In genomic region chrX:141276397-141276796, GRCm38 (mm10) we compare ENCODE assay signal across 14 mouse cellular contexts.
"Had no signal": no experiment of that assay in that cellular context is flagged by ENCODE, and none has a peak within 500 bp of the region (broad histone marks: within the 10 kb centered on the region; RNA-seq: fewer than 3 reads in every experiment).

No protein-coding gene starts in this region.

- H3K4me1 ChIP-seq: limb, embryonic 12.5 days; liver, embryonic 13.5 days; midbrain, embryonic 12.5 days; neural tube, embryonic 13.5 days; stomach, embryonic 15.5 days had no signal

- H3K4me3 ChIP-seq: layer of hippocampus, adult 2 months; left cerebral cortex, adult 2 months; limb, embryonic 12.5 days; liver, embryonic 13.5 days; midbrain, embryonic 12.5 days; neural tube, embryonic 13.5 days; stomach, embryonic 15.5 days had no signal

- H3K9me3 ChIP-seq: limb, embryonic 12.5 days; liver, embryonic 13.5 days; midbrain, embryonic 12.5 days; neural tube, embryonic 13.5 days; stomach, embryonic 15.5 days had no signal

- H3K27ac ChIP-seq: layer of hippocampus, adult 2 months; left cerebral cortex, adult 2 months; limb, embryonic 12.5 days; liver, embryonic 13.5 days; midbrain, embryonic 12.5 days; neural tube, embryonic 13.5 days; stomach, embryonic 15.5 days had no signal

- H3K27me3 ChIP-seq: liver, embryonic 13.5 days; stomach, embryonic 15.5 days had no signal

- H3K36me3 ChIP-seq: limb, embryonic 12.5 days; liver, embryonic 13.5 days; midbrain, embryonic 12.5 days; neural tube, embryonic 13.5 days; stomach, embryonic 15.5 days had no signal

- H3K4me2 ChIP-seq: limb, embryonic 12.5 days; liver, embryonic 13.5 days; midbrain, embryonic 12.5 days; neural tube, embryonic 13.5 days; stomach, embryonic 15.5 days had no signal

- DNase-seq: kidney, postnatal 10 days; kidney, postnatal 4 days; liver; liver, embryonic 13.5 days; lung, adult 18-20 months; right cerebral cortex, postnatal 14 days; thymus, adult 2 months; thymus, postnatal 25 days had no signal

- H3K9ac ChIP-seq: limb, embryonic 12.5 days; liver, embryonic 13.5 days; midbrain, embryonic 12.5 days; neural tube, embryonic 13.5 days; stomach, embryonic 15.5 days had no signal
